Mouse (Mus musculus): Measurements from ENCODE around the gene Nav2. TPM values are rescaled to one million over a fixed set of nuclear protein-coding genes. Genes with fewer than 3 reads are reported as not detected.

Gene Nav2
- polyA plus RNA-seq, 1 experiment from 2014 or later, result 7.5 TPM

- Histone ChIP-seq H3K27me3 (ENCODE audit: control insufficient read depth, insufficient read depth, low read length) (no peaks in the 10 kb centered on the region), H3K36me3 (ENCODE audit: control insufficient read depth, insufficient read depth, low read length) (no peaks in the 10 kb centered on the region), H3K4me1 (ENCODE audit: control insufficient read depth, insufficient read depth, low read length) (no peaks in the 10 kb centered on the region), H3K9me3 (ENCODE audit: control insufficient read depth, low read length) (no peaks in the 10 kb centered on the region), H3K4me2 (ENCODE audit: low read depth, severe bottlenecking) (no peak overlapping the region), H3K27ac (replicated peaks; ENCODE audit: low read depth, low read length) (no peak overlapping the region), H3K9ac (ENCODE audit: low read length) (no peak overlapping the region), H3K4me3 (ENCODE audit: low read depth, low read length) (no peak overlapping the region)
- WGBS, result 90% methylated on average over 10 of the region's 10 CpGs
- no peak for DNase-seq (ENCODE audit: low spot score)
- no peak for ATAC-seq (ENCODE audit: insufficient number of reproducible peaks, low FRiP score, low TSS enrichment, low read depth)
These were observed 461.4 kb downstream of the Nav2 start for GRCm38 (mm10) chr7:49369809-49370473.

- Histone ChIP-seq H3K9me3 (ENCODE audit: control insufficient read depth, low read length) (no peaks in the 10 kb centered on the region), H3K9ac (ENCODE audit: low read length) (no peak overlapping the region), H3K36me3 (ENCODE audit: control insufficient read depth, insufficient read depth, low read length) (no peaks in the 10 kb centered on the region), H3K27ac (replicated peaks; ENCODE audit: low read depth, low read length) (no peak overlapping the region), H3K4me1 (ENCODE audit: control insufficient read depth, insufficient read depth, low read length) (peaks cover 3% of the 10 kb centered on the region; the same call in 1 of the 2 replicates), H3K27me3 (ENCODE audit: control insufficient read depth, insufficient read depth, low read length) (no peaks in the 10 kb centered on the region), H3K4me2 (ENCODE audit: low read depth, severe bottlenecking) (no peak overlapping the region), H3K4me3 (ENCODE audit: low read depth, low read length) (no peak overlapping the region)
- DNase-seq (ENCODE audit: low spot score) (no peak), ATAC-seq (ENCODE audit: insufficient number of reproducible peaks, low FRiP score, low TSS enrichment, low read depth) (no peak)
- 89% methylated on average over 2 of the region's 2 CpGs for WGBS
These were observed 462.8 kb downstream of the Nav2 start for GRCm38 (mm10) chr7:49371345-49371744.

- ATAC-seq (ENCODE audit: insufficient number of reproducible peaks, low FRiP score, low TSS enrichment, low read depth), result no peak
- WGBS, result 83% methylated on average over 7 of the region's 7 CpGs
- no peak overlapping the region for H3K4me3 ChIP-seq (ENCODE audit: low read depth, low read length)
These were observed 463.5 kb downstream of the Nav2 start for GRCm38 (mm10) chr7:49371972-49372371.

GRCm38 (mm10) chr7:49373173-49373572, 464.7 kb downstream of the Nav2 start:
- H3K9me3 ChIP-seq (ENCODE audit: control insufficient read depth, low read length), result no peaks in the 10 kb centered on the region
- ATAC-seq (ENCODE audit: insufficient number of reproducible peaks, low FRiP score, low TSS enrichment, low read depth) (no peak), DNase-seq (ENCODE audit: low spot score) (no peak)
- H3K4me3 ChIP-seq (ENCODE audit: low read depth, low read length), result no peak overlapping the region
- peaks cover 3% of the 10 kb centered on the region; the same call in 1 of the 2 replicates for H3K4me1 ChIP-seq (ENCODE audit: control insufficient read depth, insufficient read depth, low read length)
- H3K27ac ChIP-seq (replicated peaks; ENCODE audit: low read depth, low read length), result no peak overlapping the region
- H3K4me2 ChIP-seq (ENCODE audit: low read depth, severe bottlenecking), result no peak overlapping the region
- H3K36me3 ChIP-seq (ENCODE audit: control insufficient read depth, insufficient read depth, low read length), result no peaks in the 10 kb centered on the region
- H3K27me3 ChIP-seq (ENCODE audit: control insufficient read depth, insufficient read depth, low read length), result no peaks in the 10 kb centered on the region
- H3K9ac ChIP-seq (ENCODE audit: low read length), result no peak overlapping the region
- WGBS, result 93% methylated on average over 1 of the region's 1 CpGs

More at GRCm38 (mm10) chr7:49371972-49372371, 463.5 kb downstream of the Nav2 start:
- Histone ChIP-seq H3K9me3 (ENCODE audit: control insufficient read depth, low read length) (no peaks in the 10 kb centered on the region), H3K4me1 (ENCODE audit: control insufficient read depth, insufficient read depth, low read length) (peaks cover 3% of the 10 kb centered on the region; the same call in 1 of the 2 replicates), H3K36me3 (ENCODE audit: control insufficient read depth, insufficient read depth, low read length) (no peaks in the 10 kb centered on the region), H3K9ac (ENCODE audit: low read length) (no peak overlapping the region), H3K27me3 (ENCODE audit: control insufficient read depth, insufficient read depth, low read length) (no peaks in the 10 kb centered on the region), H3K4me2 (ENCODE audit: low read depth, severe bottlenecking) (no peak overlapping the region), H3K27ac (replicated peaks; ENCODE audit: low read depth, low read length) (no peak overlapping the region)
- DNase-seq (ENCODE audit: low spot score), result no peak

GRCm38 (mm10) chr7:49373661-49374060, 465.1 kb downstream of the Nav2 start:
- no peaks in the 10 kb centered on the region for H3K9me3 ChIP-seq (ENCODE audit: control insufficient read depth, low read length)
- DNase-seq (ENCODE audit: low spot score) (no peak), ATAC-seq (ENCODE audit: insufficient number of reproducible peaks, low FRiP score, low TSS enrichment, low read depth) (no peak)
- WGBS, result 68% methylated on average over 3 of the region's 3 CpGs
- H3K4me3 ChIP-seq (ENCODE audit: low read depth, low read length), result no peak overlapping the region
- no peaks in the 10 kb centered on the region for H3K27me3 ChIP-seq (ENCODE audit: control insufficient read depth, insufficient read depth, low read length)
- peaks cover 3% of the 10 kb centered on the region; the same call in 1 of the 2 replicates for H3K4me1 ChIP-seq (ENCODE audit: control insufficient read depth, insufficient read depth, low read length)
- H3K4me2 ChIP-seq (ENCODE audit: low read depth, severe bottlenecking), result no peak overlapping the region
- no peaks in the 10 kb centered on the region for H3K36me3 ChIP-seq (ENCODE audit: control insufficient read depth, insufficient read depth, low read length)
- no peak overlapping the region for H3K9ac ChIP-seq (ENCODE audit: low read length)
- H3K27ac ChIP-seq (replicated peaks; ENCODE audit: low read depth, low read length), result no peak overlapping the region

GRCm38 (mm10) chr7:49375499-49375974, 467.0 kb downstream of the Nav2 start:
- H3K9me3 ChIP-seq (ENCODE audit: control insufficient read depth, low read length), result no peaks in the 10 kb centered on the region
- no peaks in the 10 kb centered on the region for H3K27me3 ChIP-seq (ENCODE audit: control insufficient read depth, insufficient read depth, low read length)
- no peak overlapping the region for H3K27ac ChIP-seq (replicated peaks; ENCODE audit: low read depth, low read length)
- no peak overlapping the region for H3K4me3 ChIP-seq (ENCODE audit: low read depth, low read length)
- 50% methylated on average over 9 of the region's 9 CpGs for WGBS
- H3K4me1 ChIP-seq (ENCODE audit: control insufficient read depth, insufficient read depth, low read length), result peaks cover 3% of the 10 kb centered on the region; the same call in 1 of the 2 replicates
- no peak overlapping the region for H3K4me2 ChIP-seq (ENCODE audit: low read depth, severe bottlenecking)
- no peak for ATAC-seq (ENCODE audit: insufficient number of reproducible peaks, low FRiP score, low TSS enrichment, low read depth)
- no peaks in the 10 kb centered on the region for H3K36me3 ChIP-seq (ENCODE audit: control insufficient read depth, insufficient read depth, low read length)
- H3K9ac ChIP-seq (ENCODE audit: low read length), result no peak overlapping the region
- peak; percentile 40 for DNase-seq (ENCODE audit: low spot score)

- Histone ChIP-seq H3K4me1 (ENCODE audit: control insufficient read depth, insufficient read depth, low read length) (peaks cover 9% of the 10 kb centered on the region), H3K27ac (replicated peaks; ENCODE audit: low read depth, low read length) (no peak overlapping the region), H3K9me3 (ENCODE audit: control insufficient read depth, low read length) (no peaks in the 10 kb centered on the region), H3K36me3 (ENCODE audit: control insufficient read depth, insufficient read depth, low read length) (no peaks in the 10 kb centered on the region), H3K4me3 (ENCODE audit: low read depth, low read length) (no peak overlapping the region), H3K4me2 (ENCODE audit: low read depth, severe bottlenecking) (no peak overlapping the region), H3K9ac (ENCODE audit: low read length) (no peak overlapping the region), H3K27me3 (ENCODE audit: control insufficient read depth, insufficient read depth, low read length) (no peaks in the 10 kb centered on the region)
- DNase-seq (ENCODE audit: low spot score), result no peak
- WGBS, result 68% methylated on average over 5 of the region's 5 CpGs
- no peak for ATAC-seq (ENCODE audit: insufficient number of reproducible peaks, low FRiP score, low TSS enrichment, low read depth)
These were observed 470.1 kb downstream of the Nav2 start for GRCm38 (mm10) chr7:49378608-49379007.

- Histone ChIP-seq H3K27ac (replicated peaks; ENCODE audit: low read depth, low read length) (no peak overlapping the region), H3K9ac (ENCODE audit: low read length) (no peak overlapping the region), H3K36me3 (ENCODE audit: control insufficient read depth, insufficient read depth, low read length) (no peaks in the 10 kb centered on the region), H3K4me2 (ENCODE audit: low read depth, severe bottlenecking) (no peak overlapping the region), H3K4me1 (ENCODE audit: control insufficient read depth, insufficient read depth, low read length) (peaks cover 5% of the 10 kb centered on the region; the same call in 1 of the 2 replicates), H3K27me3 (ENCODE audit: control insufficient read depth, insufficient read depth, low read length) (no peaks in the 10 kb centered on the region), H3K9me3 (ENCODE audit: control insufficient read depth, low read length) (no peaks in the 10 kb centered on the region), H3K4me3 (ENCODE audit: low read depth, low read length) (no peak overlapping the region)
- WGBS, result 86% methylated on average over 9 of the region's 9 CpGs
- no peak for ATAC-seq (ENCODE audit: insufficient number of reproducible peaks, low FRiP score, low TSS enrichment, low read depth)
- DNase-seq (ENCODE audit: low spot score), result no peak
These were observed 472.4 kb downstream of the Nav2 start for GRCm38 (mm10) chr7:49380940-49381339.
